In the genomic region with DNA sequence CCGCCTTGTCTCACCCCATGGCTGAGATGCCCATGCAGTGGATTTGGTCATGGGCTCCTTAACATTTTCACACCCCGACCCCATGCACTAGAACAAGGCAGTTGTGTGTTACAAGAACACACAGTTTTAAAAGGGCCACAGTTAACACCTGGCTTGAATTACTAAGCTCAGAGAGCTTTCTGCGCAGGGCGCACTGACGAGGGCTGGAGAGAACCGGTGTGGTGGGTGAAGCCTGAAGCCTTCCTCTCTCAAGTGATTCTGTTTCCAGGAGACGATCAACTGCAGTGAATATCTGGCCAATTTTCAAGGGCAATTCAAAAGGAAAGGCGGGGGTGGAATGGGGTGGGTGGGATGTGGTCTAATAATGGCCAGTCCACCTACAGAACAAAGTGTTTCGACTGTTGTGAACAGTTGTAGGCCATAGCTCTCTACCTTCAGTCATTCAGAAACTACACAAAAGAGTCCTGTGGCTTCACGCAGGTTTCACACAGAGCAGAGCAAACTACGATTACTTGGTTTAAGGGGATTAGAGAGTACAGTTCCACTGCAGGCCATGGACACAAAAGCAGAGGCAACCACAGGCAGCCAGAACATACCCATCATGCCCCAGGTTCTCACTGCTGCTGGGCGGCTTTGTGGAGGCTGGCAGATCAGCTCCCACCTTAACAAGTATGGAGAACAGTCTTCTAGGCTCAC, we compare ENCODE assay signal across 8 mouse cellular contexts.
A peak's percentile ranks its signal among the peaks of the same experiment; 100 is the strongest.
DNase-seq lines count a peak whose midpoint lies in the region; ATAC-seq and TF ChIP-seq lines count a peak whose summit lies in the region.

No protein-coding gene starts in this region.

- no peak; the same call in 1 of the 2 replicates for ATAC-seq in hindbrain, embryonic 15.5 days (ENCODE audit: low FRiP score, low read depth)
- 0 out of 2 replicates have a peak, but pooled peaks have one; percentile 7 for ATAC-seq in neural tube, embryonic 12.5 days (ENCODE audit: low FRiP score, low read depth)
- ATAC-seq in frontal cortex, adult (ENCODE audit: low TSS enrichment), result no peak

- H3K4me2 ChIP-seq in hindbrain, embryonic 15.5 days, result no peak overlapping the region
- no peak overlapping the region for H3K4me2 ChIP-seq in neural tube, embryonic 12.5 days (replicated peaks)

- H3K36me3 ChIP-seq in forebrain, embryonic 10.5 days (replicated peaks), result peaks cover 77% of the 10 kb centered on the region
- H3K36me3 ChIP-seq in hindbrain, embryonic 15.5 days, result peaks cover 33% of the 10 kb centered on the region
- peaks cover 35% of the 10 kb centered on the region for H3K36me3 ChIP-seq in neural tube, embryonic 12.5 days

- H3K27me3 ChIP-seq in forebrain, embryonic 10.5 days (ENCODE audit: poor library complexity, severe bottlenecking), result no peaks in the 10 kb centered on the region; the same call in 1 of the 2 replicates
- H3K27me3 ChIP-seq in hindbrain, embryonic 15.5 days, result no peaks in the 10 kb centered on the region
- H3K27me3 ChIP-seq in neural tube, embryonic 12.5 days (replicated peaks), result no peaks in the 10 kb centered on the region

- no peak for TF ChIP-seq CTCF in left cerebral cortex, adult 2 months (IDR thresholded peaks at IDR 0.05)

- no peak for DNase-seq in left cerebral cortex, adult 2 months (ENCODE audit: extremely low spot score in 1 of 2, low spot score in 2 of 2)
- DNase-seq in left cerebral cortex, postnatal 36 days (ENCODE audit: low spot score in 2 of 2), result no peak
- peak; percentile 46 for DNase-seq in forebrain, embryonic 10.5 days (ENCODE audit: extremely low spot score, low spot score)
- DNase-seq in spleen, adult 12 weeks (ENCODE audit: low spot score), result no peak
- no peak for DNase-seq in adrenal gland, adult 18-20 months (ENCODE audit: low spot score in 2 of 2)

- 51% methylated on average over 12 of the region's 12 CpGs for WGBS in forebrain, embryonic 10.5 days
- WGBS in hindbrain, embryonic 15.5 days, result 48% methylated on average over 12 of the region's 12 CpGs
- WGBS in neural tube, embryonic 12.5 days, result 42% methylated on average over 12 of the region's 12 CpGs

- intact Hi-C loops in left cerebral cortex, adult 2 months (cut with DNase I), result no loop called here
- intact Hi-C loops in left cerebral cortex, postnatal 36 days (cut with DNase I), result no loop called here

- peaks cover 55% of the 10 kb centered on the region for H3K4me1 ChIP-seq in forebrain, embryonic 10.5 days
- peaks cover 29% of the 10 kb centered on the region; the same call in 1 of the 2 replicates for H3K4me1 ChIP-seq in hindbrain, embryonic 15.5 days (replicated peaks)
- H3K4me1 ChIP-seq in neural tube, embryonic 12.5 days, result peaks cover 20% of the 10 kb centered on the region

- no peak overlapping the region for H3K4me3 ChIP-seq in left cerebral cortex, adult 2 months
- no peak overlapping the region for H3K4me3 ChIP-seq in forebrain, embryonic 10.5 days
- no peak overlapping the region for H3K4me3 ChIP-seq in hindbrain, embryonic 15.5 days
- no peak overlapping the region for H3K4me3 ChIP-seq in neural tube, embryonic 12.5 days

- peak overlapping the region; percentile 8; the same call in 1 of the 2 replicates for H3K27ac ChIP-seq in left cerebral cortex, adult 2 months
- peak overlapping the region; percentile 80 for H3K27ac ChIP-seq in forebrain, embryonic 10.5 days
- peak overlapping the region; percentile 53; the same call in 1 of the 2 replicates for H3K27ac ChIP-seq in hindbrain, embryonic 15.5 days (replicated peaks)
- H3K27ac ChIP-seq in neural tube, embryonic 12.5 days, result no peak overlapping the region

- no peaks in the 10 kb centered on the region; the same call in 1 of the 2 replicates for H3K9me3 ChIP-seq in forebrain, embryonic 10.5 days
- H3K9me3 ChIP-seq in hindbrain, embryonic 15.5 days, result no peaks in the 10 kb centered on the region
- no peaks in the 10 kb centered on the region for H3K9me3 ChIP-seq in neural tube, embryonic 12.5 days

- H3K9ac ChIP-seq in hindbrain, embryonic 15.5 days, result no peak overlapping the region
- no peak overlapping the region for H3K9ac ChIP-seq in neural tube, embryonic 12.5 days
